ENCODE assay signal across 16 mouse cellular contexts in the genomic region with DNA sequence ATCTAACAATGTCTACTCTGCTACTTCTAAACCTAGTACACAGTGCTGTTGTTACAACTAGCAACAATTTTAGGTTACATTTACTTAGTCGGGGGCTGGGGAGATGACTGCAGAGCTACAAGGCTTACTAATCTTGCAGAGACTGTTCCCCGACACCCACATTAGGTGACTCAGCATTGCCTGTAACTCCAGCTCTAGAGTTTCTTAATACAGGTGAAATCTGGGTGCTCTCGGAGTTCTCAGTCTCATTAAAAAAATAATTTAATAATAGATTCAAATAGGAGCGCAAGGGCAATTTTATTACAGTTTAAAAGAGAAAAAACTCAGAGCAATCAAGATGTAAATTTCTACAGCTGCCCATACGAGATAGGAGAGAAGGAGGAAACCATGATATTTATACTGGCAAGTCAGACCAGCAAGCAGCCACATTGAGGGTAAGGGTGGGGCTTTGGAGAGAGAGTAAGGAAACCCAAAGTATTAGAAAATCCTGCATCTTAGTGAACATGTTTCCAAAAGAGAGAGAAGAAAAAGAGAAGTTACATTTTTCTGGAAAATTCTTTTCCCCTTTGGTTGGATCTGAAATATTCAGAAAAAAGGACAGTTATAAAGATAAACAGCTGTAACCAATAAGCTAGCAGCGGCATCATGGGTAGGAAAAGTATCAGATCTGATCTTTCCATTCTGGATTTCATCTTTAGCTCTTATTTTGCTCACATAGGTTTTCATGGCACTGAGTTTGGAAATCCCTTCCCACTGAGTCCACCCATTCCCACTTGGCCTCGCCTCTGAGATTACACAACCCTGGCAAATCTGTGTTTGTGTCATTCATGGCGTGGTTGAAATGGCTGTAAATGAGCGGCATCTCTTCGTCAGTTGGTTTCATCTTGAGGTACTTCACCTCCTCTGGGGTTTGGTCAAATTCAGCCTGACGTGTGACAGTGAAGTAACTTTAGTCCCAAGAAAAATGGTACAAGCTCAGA. TPM values are rescaled to one million over a fixed set of nuclear protein-coding genes. Genes with fewer than 3 reads are reported as not detected.
DNase-seq lines count a peak whose midpoint lies in the region; ATAC-seq lines count a peak whose summit lies in the region.
"Had no signal": no experiment of that assay in that cellular context is flagged by ENCODE, and none has a peak within 500 bp of the region (broad histone marks: within the 10 kb centered on the region; RNA-seq: fewer than 3 reads in every experiment).

No protein-coding gene starts in this region.

- no peak overlapping the region for H3K9ac ChIP-seq in kidney, embryonic 15.5 days
- no peak overlapping the region for H3K9ac ChIP-seq in intestine, embryonic 15.5 days
- H3K9ac ChIP-seq: forebrain, embryonic 13.5 days; limb, embryonic 13.5 days; midbrain, embryonic 13.5 days had no signal

- no peaks in the 10 kb centered on the region for H3K36me3 ChIP-seq in kidney, embryonic 15.5 days
- H3K36me3 ChIP-seq in megakaryocyte, embryonic 14.5 days (replicated peaks; ENCODE audit: low read length) = no peaks in the 10 kb centered on the region
- no peaks in the 10 kb centered on the region for H3K36me3 ChIP-seq in intestine, embryonic 15.5 days
- H3K36me3 ChIP-seq: limb, embryonic 13.5 days; midbrain, embryonic 13.5 days had no signal

- 84% methylated on average over 11 of the region's 11 CpGs for WGBS in kidney, embryonic 15.5 days
- WGBS in intestine, embryonic 15.5 days = 78% methylated on average over 11 of the region's 11 CpGs

- no peak overlapping the region for H3K4me3 ChIP-seq in kidney, embryonic 15.5 days (replicated peaks)
- peak overlapping the region; percentile 85 for H3K4me3 ChIP-seq in megakaryocyte, embryonic 14.5 days (replicated peaks)
- no peak overlapping the region for H3K4me3 ChIP-seq in intestine, embryonic 15.5 days (replicated peaks)
- H3K4me3 ChIP-seq: forebrain, embryonic 13.5 days; limb, embryonic 13.5 days; midbrain, embryonic 13.5 days had no signal

- no peak overlapping the region for H3K4me2 ChIP-seq in kidney, embryonic 15.5 days
- H3K4me2 ChIP-seq in intestine, embryonic 15.5 days (replicated peaks) = no peak overlapping the region
- H3K4me2 ChIP-seq: forebrain, embryonic 13.5 days; limb, embryonic 13.5 days; midbrain, embryonic 13.5 days had no signal

- no peak for ATAC-seq in kidney, embryonic 15.5 days (replicated peaks; ENCODE audit: low FRiP score)
- no peak for ATAC-seq in intestine, embryonic 15.5 days
- ATAC-seq: CD4-positive, CD25-positive, alpha-beta regulatory T cell, adult 4 months; forebrain, embryonic 13.5 days; midbrain, embryonic 13.5 days had no signal

- H3K27me3 ChIP-seq in kidney, embryonic 15.5 days = no peaks in the 10 kb centered on the region
- no peaks in the 10 kb centered on the region for H3K27me3 ChIP-seq in megakaryocyte, embryonic 14.5 days (replicated peaks)
- no peaks in the 10 kb centered on the region for H3K27me3 ChIP-seq in intestine, embryonic 15.5 days (replicated peaks)
- H3K27me3 ChIP-seq: forebrain, embryonic 13.5 days; limb, embryonic 13.5 days; midbrain, embryonic 13.5 days had no signal

- peaks cover 6% of the 10 kb centered on the region; the same call in 1 of the 2 replicates for H3K4me1 ChIP-seq in kidney, embryonic 15.5 days
- H3K4me1 ChIP-seq in megakaryocyte, embryonic 14.5 days = peaks cover 57% of the 10 kb centered on the region
- no peaks in the 10 kb centered on the region for H3K4me1 ChIP-seq in intestine, embryonic 15.5 days (replicated peaks)
- H3K4me1 ChIP-seq: limb, embryonic 13.5 days had no signal

- no peak overlapping the region for H3K27ac ChIP-seq in kidney, embryonic 15.5 days
- no peak overlapping the region for H3K27ac ChIP-seq in intestine, embryonic 15.5 days
- H3K27ac ChIP-seq: forebrain, embryonic 13.5 days; limb, embryonic 13.5 days; midbrain, embryonic 13.5 days had no signal

- peak; percentile 14 for DNase-seq in kidney, adult 9 months
- peak; percentile 88 for DNase-seq in MEL-GATA-1-ER (ENCODE audit: extremely low read depth, low read depth)
- DNase-seq in gonadal fat pad, adult 2 months (ENCODE audit: low read depth) = peak; percentile 45
- no peak for DNase-seq in adrenal gland, adult 8-10 months
- no peak for DNase-seq in ovary, postnatal 36 days (ENCODE audit: low spot score)
- DNase-seq: gastrocnemius, postnatal 36 days; heart, postnatal 10 days; kidney, adult 8-10 months; layer of hippocampus, adult 9-11 months had no signal

- no peaks in the 10 kb centered on the region for H3K9me3 ChIP-seq in kidney, embryonic 15.5 days (replicated peaks)
- peaks cover 15% of the 10 kb centered on the region for H3K9me3 ChIP-seq in megakaryocyte, embryonic 14.5 days
- no peaks in the 10 kb centered on the region for H3K9me3 ChIP-seq in intestine, embryonic 15.5 days
- H3K9me3 ChIP-seq: forebrain, embryonic 13.5 days; limb, embryonic 13.5 days; midbrain, embryonic 13.5 days had no signal

RNA-seq across cellular contexts. Expression of a gene that starts 6.1 kb away (rescaled TPM):
- 46.1 and 47.3 TPM in 2 replicates for polyA plus RNA-seq in kidney, embryonic 15.5 days (2015; fragmentation: Nextera tagmentation; extraction: Ambion mirVana)
- 42.0 and 47.0 TPM in 2 replicates for polyA plus RNA-seq in gonadal fat pad, adult 2 months (2012; rRNA removed)
- polyA plus RNA-seq in megakaryocyte, embryonic 14.5 days (2012; ENCODE audit: insufficient read depth, low replicate concordance) = 10.2 and 16.6 TPM in 2 replicates
- 10 to 100 TPM; 53.9 to 62.2 (median 59.2) TPM for total RNA-seq in adrenal gland, adult 8-10 months (2022)
- 48.0 and 48.4 TPM in 2 replicates for polyA plus RNA-seq in intestine, embryonic 15.5 days (2015; fragmentation: Nextera tagmentation; extraction: Ambion mirVana)

RNA-seq across cellular contexts. Expression of a gene that starts 30.5 kb away (rescaled TPM):
- polyA plus RNA-seq in kidney, embryonic 15.5 days (2015; fragmentation: Nextera tagmentation; extraction: Ambion mirVana) = 356 and 375 TPM in 2 replicates
- 27.5 and 30.2 TPM in 2 replicates for polyA plus RNA-seq in gonadal fat pad, adult 2 months (2012; rRNA removed)
- 8.6 TPM in 1 of 2 replicates, not detected in the other for polyA plus RNA-seq in megakaryocyte, embryonic 14.5 days (2012; ENCODE audit: insufficient read depth, low replicate concordance)
- total RNA-seq in adrenal gland, adult 8-10 months (2022) = 100 to 1,000 TPM; 145 to 204 (median 162) TPM
- polyA plus RNA-seq in intestine, embryonic 15.5 days (2015; fragmentation: Nextera tagmentation; extraction: Ambion mirVana) = 308 and 309 TPM in 2 replicates

RNA-seq across cellular contexts. Expression of a gene that starts 52.6 kb away (rescaled TPM):
- polyA plus RNA-seq in kidney, embryonic 15.5 days (2015; fragmentation: Nextera tagmentation; extraction: Ambion mirVana) = 236 and 242 TPM in 2 replicates
- polyA plus RNA-seq in gonadal fat pad, adult 2 months (2012; rRNA removed) = 102 and 114 TPM in 2 replicates
- polyA plus RNA-seq in megakaryocyte, embryonic 14.5 days (2012; ENCODE audit: insufficient read depth, low replicate concordance) = 2.5 and 12.6 TPM in 2 replicates
- 100 to 1,000 TPM; 170 to 219 (median 196) TPM for total RNA-seq in adrenal gland, adult 8-10 months (2022)
- 215 and 222 TPM in 2 replicates for polyA plus RNA-seq in intestine, embryonic 15.5 days (2015; fragmentation: Nextera tagmentation; extraction: Ambion mirVana)

Comparison
In these comparisons a context has a peak if more than half of its experiments do, and no peak if none do; other contexts are left out.
1. DNase-seq: peak in kidney, adult 9 months (single experiment), MEL-GATA-1-ER (single experiment) and gonadal fat pad, adult 2 months (single experiment); none in adrenal gland, adult 8-10 months (single experiment) and ovary, postnatal 36 days (single experiment).